Mouse (Mus musculus): ENCODE results near the gene Pif1. TPM values are rescaled to one million over a fixed set of nuclear protein-coding genes. Genes with fewer than 3 reads are reported as not detected.

Pif1 gene
- polyA plus RNA-seq, 1 experiment from 2014 or later, result 28.0 TPM

DNA sequence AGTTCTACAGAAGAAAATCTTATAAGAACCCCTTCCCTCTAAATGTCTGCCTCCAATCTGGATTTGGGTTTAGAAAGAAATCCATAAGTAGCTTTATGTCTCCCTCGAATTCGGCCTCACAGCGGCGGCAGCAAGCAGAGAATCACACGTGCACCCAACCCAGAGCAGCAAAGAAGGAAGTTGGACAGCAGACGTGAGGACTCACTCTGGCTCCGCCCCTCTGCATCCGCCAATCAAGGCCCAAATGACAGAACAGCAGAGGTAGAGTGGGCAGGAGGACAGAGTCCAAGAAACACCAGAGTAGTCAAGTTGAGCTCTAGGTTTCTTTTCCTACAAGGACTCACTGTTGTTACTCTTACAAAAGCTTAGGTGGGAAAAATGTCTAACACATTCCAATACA is 3.9 kb upstream of the Pif1 start:
- Histone ChIP-seq H3K9me3 (no peaks in the 10 kb centered on the region), H3K27me3 (replicated peaks; ENCODE audit: low read depth, poor library complexity, severe bottlenecking) (no peaks in the 10 kb centered on the region), H3K4me3 (no peak overlapping the region), H3K36me3 (replicated peaks) (no peaks in the 10 kb centered on the region), H3K27ac (replicated peaks) (no peak overlapping the region), H3K4me1 (peaks cover 44% of the 10 kb centered on the region)
- no peak for DNase-seq (ENCODE audit: low spot score)
- WGBS, result 25% methylated on average over 8 of the region's 8 CpGs

DNA sequence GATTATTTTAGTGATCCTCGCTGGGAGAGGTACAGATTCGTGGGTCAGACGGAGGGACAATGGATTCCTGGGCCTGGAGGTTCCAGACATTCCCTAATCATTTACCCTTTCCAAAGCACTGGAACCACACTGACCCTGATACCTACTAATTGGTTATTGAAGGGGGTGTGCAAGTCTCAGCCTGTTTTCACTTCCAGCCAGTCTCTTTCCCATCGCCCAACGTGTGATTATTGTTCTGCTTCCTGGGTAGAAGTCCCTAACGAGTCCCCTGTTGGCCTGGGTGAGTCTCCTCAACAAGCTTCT is 261 bp downstream of the Pif1 start:
- peak; percentile 54 for DNase-seq (ENCODE audit: low spot score)
- Histone ChIP-seq H3K27ac (replicated peaks) (peak overlapping the region; percentile 91), H3K36me3 (replicated peaks) (peaks cover 35% of the 10 kb centered on the region), H3K4me1 (peaks cover 33% of the 10 kb centered on the region), H3K9me3 (no peaks in the 10 kb centered on the region), H3K27me3 (replicated peaks; ENCODE audit: low read depth, poor library complexity, severe bottlenecking) (no peaks in the 10 kb centered on the region), H3K4me3 (peak overlapping the region; percentile 69)
- 1% methylated on average over 6 of the region's 6 CpGs for WGBS

DNA sequence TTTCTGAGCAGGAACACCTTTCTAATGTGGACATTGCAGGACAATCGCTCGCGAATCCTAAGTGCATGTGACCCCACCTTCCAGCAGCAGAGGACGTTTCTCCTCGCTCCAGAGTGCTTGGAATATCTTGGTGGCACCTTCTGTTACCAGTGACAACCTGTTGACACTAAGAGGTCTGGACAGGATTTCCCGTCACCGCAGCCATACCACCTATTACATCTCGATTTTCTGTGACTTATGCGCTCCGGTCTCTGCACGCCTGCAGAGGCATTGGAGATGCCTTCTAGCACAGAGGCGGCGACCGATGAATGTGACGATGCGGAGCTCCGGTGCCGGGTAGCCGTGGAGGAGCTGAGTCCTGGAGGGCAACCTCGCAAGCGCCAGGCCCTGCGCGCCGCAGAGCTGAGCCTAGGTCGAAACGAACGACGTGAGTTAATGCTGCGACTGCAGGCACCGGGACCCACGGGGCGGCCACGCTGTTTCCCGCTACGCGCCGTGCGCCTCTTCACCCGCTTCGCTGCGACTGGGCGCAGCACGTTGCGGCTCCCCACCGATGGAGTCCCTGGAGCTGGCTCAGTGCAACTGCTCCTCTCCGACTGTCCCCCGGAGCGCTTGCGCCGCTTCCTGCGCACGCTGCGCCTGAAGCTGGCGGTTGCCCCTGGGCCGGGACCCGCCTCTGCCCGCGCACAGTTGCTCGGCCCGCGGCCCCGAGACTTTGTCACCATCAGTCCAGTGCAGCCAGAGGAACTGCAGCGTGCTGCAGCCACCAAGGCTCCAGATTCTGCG is 806 bp downstream of the Pif1 start:
- Histone ChIP-seq H3K27me3 (replicated peaks; ENCODE audit: low read depth, poor library complexity, severe bottlenecking) (no peaks in the 10 kb centered on the region), H3K36me3 (replicated peaks) (peaks cover 40% of the 10 kb centered on the region), H3K27ac (replicated peaks) (peak overlapping the region; percentile 91), H3K4me1 (peaks cover 33% of the 10 kb centered on the region), H3K9me3 (no peaks in the 10 kb centered on the region), H3K4me3 (peak overlapping the region; percentile 69)
- WGBS, result under 1% methylated on average over 64 of the region's 64 CpGs
- DNase-seq (ENCODE audit: low spot score), result peak; percentile 71

DNA sequence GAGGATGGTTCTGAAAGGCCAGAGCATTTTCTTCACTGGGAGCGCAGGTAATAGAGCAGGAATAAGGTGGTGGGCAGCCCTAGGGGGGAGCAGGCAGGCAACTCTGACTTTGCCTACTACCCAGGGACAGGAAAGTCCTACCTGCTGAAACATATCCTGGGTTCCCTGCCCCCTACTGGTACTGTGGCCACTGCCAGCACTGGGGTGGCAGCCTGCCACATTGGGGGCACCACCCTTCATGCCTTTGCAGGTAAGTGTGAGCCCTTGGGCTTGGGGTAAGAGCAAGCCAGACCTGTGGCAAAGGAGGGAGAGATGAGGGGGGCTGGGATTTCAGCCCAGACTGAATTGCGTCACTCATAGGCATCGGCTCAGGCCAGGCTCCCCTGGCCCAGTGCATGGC is 2.1 kb downstream of the Pif1 start:
- H3K9me3 ChIP-seq, result no peaks in the 10 kb centered on the region
- peaks cover 54% of the 10 kb centered on the region for H3K36me3 ChIP-seq (replicated peaks)
- H3K27ac ChIP-seq (replicated peaks), result no peak overlapping the region
- peaks cover 31% of the 10 kb centered on the region for H3K4me1 ChIP-seq
- DNase-seq (ENCODE audit: low spot score), result no peak
- H3K4me3 ChIP-seq, result peak overlapping the region; percentile 69
- H3K27me3 ChIP-seq (replicated peaks; ENCODE audit: low read depth, poor library complexity, severe bottlenecking), result no peaks in the 10 kb centered on the region
- WGBS, result 93% methylated on average over 3 of the region's 3 CpGs

DNA sequence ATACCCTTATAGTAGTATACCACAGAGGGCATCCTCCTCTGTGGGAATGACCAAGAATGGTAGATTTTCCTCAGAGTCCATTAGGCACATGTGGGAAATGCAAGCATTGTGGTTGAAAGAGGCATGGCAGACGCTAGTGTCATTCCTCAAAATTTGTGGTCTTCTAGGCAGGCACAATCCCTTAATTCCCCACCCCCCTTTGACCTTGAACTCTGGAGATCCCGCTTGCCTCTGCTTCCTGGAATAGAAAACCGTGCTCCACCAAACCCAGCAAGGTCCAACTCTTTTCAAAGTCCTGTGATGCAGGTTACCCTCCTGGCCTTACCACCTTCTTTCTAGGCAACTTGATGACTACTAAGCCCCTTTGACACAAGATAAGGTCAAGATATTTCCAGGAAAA is 5.8 kb downstream of the Pif1 start:
- no peak for DNase-seq (ENCODE audit: low spot score)
- H3K27ac ChIP-seq (replicated peaks), result no peak overlapping the region
- H3K36me3 ChIP-seq (replicated peaks), result peaks cover 73% of the 10 kb centered on the region
- no peaks in the 10 kb centered on the region for H3K9me3 ChIP-seq
- H3K4me3 ChIP-seq, result no peak overlapping the region
- peaks cover 22% of the 10 kb centered on the region for H3K4me1 ChIP-seq
- no peaks in the 10 kb centered on the region for H3K27me3 ChIP-seq (replicated peaks; ENCODE audit: low read depth, poor library complexity, severe bottlenecking)
- WGBS, result 93% methylated on average over 3 of the region's 3 CpGs

DNA sequence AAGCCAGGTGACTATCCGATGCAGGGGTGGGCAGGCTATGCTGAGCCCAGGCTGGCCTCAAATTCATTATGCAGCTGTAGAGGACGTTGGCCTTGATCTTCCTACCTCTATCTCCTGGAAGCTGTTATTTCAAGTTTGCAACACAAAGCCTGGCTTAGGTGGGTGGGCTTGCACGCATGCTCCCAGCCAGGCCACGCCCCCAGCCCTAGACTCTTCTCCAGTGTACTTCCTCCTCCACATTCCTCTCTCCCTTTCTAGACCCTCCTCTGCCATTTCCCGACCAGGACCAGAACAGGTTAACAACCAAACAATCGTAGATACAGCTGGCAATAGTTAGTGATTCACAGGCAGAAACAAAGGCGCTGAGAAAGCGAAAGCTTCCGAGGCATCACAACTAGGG is 6.6 kb downstream of the Pif1 start:
- peaks cover 73% of the 10 kb centered on the region for H3K36me3 ChIP-seq (replicated peaks)
- no peaks in the 10 kb centered on the region for H3K9me3 ChIP-seq
- 82% methylated on average over 9 of the region's 9 CpGs for WGBS
- H3K4me3 ChIP-seq, result no peak overlapping the region
- DNase-seq (ENCODE audit: low spot score), result no peak
- H3K4me1 ChIP-seq, result peaks cover 13% of the 10 kb centered on the region
- H3K27ac ChIP-seq (replicated peaks), result no peak overlapping the region
- no peaks in the 10 kb centered on the region for H3K27me3 ChIP-seq (replicated peaks; ENCODE audit: low read depth, poor library complexity, severe bottlenecking)

DNA sequence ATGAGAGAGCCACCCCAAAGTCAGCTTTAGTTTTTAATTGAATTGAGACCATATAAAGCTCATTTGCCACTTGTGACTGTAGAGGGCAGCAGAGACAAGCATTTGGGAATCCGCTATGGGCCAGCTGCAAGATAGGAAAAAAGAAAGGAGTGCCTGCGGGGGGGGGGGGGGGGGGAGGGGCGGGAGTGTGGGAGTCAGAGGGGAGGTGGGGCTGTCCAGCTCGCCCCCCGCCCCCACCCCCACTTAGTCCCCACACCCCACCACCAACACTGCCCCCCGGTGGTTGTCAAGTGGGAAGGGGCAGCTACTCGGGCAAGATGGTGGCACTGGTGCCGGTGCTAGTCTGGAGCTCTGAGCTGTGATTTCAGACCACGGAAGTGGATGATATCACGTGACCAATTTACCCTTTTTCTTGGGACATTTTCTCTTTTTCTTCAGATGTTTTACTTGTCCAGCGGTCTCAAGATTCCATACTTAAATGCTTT is 11.8 kb downstream of the Pif1 start:
- WGBS, result 45% methylated on average over 9 of the region's 11 CpGs

DNA sequence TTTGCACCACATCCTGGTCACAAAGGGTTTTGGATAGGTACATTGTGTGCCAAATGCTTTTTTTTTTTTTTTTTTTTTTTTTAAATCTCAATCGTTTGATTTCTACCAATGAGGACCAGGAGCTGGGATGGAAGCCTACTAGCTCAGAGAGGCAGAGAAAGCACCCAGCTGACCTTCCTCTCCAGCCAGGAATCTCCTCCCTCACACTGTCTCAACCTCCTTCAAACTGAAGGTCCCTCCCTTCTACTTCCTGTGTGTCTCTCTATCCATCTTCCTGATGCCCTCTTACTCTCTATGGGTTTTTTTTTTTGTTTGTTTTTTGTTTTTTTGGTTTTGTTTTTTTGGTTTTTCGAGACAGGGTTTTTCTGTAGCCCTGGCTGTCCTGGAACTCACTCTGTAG is 14.0 kb downstream of the Pif1 start:
- WGBS, result 81% methylated on average over 2 of the region's 2 CpGs
- no peak for DNase-seq (ENCODE audit: low spot score)
- no peak overlapping the region for H3K27ac ChIP-seq (replicated peaks)
- H3K4me3 ChIP-seq, result no peak overlapping the region
- H3K27me3 ChIP-seq (replicated peaks; ENCODE audit: low read depth, poor library complexity, severe bottlenecking), result no peaks in the 10 kb centered on the region
- no peaks in the 10 kb centered on the region for H3K9me3 ChIP-seq
- H3K4me1 ChIP-seq, result peaks cover 7% of the 10 kb centered on the region
- H3K36me3 ChIP-seq (replicated peaks), result peaks cover 1% of the 10 kb centered on the region; the same call in 1 of the 2 replicates

More for the DNA sequence above, 11.8 kb downstream of the Pif1 start:
- Histone ChIP-seq H3K9me3 (no peaks in the 10 kb centered on the region), H3K36me3 (replicated peaks) (peaks cover 22% of the 10 kb centered on the region), H3K27ac (replicated peaks) (no peak overlapping the region), H3K4me3 (peak overlapping the region; percentile 41), H3K27me3 (replicated peaks; ENCODE audit: low read depth, poor library complexity, severe bottlenecking) (no peaks in the 10 kb centered on the region), H3K4me1 (0 out of 2 replicates have a peak, but pooled peaks cover 2% of the 10 kb centered on the region)
- peak; percentile 55 for DNase-seq (ENCODE audit: low spot score)

DNA sequence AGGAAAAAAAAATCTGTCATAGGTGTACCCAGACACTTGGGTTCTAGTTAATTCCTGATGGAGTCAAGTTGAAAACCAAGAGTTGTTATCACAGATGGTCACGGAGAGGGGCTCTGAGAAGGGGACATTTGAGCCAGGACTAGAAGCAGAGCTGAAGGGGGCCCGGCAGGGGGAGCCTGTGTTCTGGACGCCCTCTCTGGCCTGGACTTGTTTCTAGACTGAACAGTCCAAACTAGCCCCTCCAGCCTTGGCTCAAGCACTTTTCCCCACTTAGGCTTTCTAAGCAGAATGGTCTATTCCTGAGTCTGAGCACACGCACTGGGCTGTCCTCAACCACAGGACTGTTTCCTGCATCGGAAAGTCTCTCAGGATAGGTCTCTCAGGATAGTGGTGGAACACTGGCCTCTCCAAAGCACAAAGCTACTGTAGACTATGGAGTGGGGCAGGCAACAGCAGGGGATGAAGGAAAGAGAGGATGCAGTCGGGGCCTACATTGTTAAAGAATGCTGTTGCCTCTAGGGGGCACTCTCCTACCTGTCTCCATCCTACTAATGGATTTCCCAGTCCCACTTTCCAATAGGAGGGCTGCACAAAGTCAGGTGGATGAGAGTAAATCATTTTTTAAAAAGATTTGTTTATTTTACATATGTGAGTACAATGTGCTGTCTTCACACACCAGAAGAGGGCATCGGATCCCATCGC is 16.6 kb downstream of the Pif1 start:
- H3K9me3 ChIP-seq, result no peaks in the 10 kb centered on the region
- H3K27ac ChIP-seq (replicated peaks), result no peak overlapping the region
- peak; percentile 19 for DNase-seq (ENCODE audit: low spot score)
- WGBS, result 45% methylated on average over 8 of the region's 8 CpGs
- H3K27me3 ChIP-seq (replicated peaks; ENCODE audit: low read depth, poor library complexity, severe bottlenecking), result peaks cover 12% of the 10 kb centered on the region
- H3K36me3 ChIP-seq (replicated peaks), result no peaks in the 10 kb centered on the region
- peaks cover 20% of the 10 kb centered on the region for H3K4me1 ChIP-seq
- H3K4me3 ChIP-seq, result no peak overlapping the region

DNA sequence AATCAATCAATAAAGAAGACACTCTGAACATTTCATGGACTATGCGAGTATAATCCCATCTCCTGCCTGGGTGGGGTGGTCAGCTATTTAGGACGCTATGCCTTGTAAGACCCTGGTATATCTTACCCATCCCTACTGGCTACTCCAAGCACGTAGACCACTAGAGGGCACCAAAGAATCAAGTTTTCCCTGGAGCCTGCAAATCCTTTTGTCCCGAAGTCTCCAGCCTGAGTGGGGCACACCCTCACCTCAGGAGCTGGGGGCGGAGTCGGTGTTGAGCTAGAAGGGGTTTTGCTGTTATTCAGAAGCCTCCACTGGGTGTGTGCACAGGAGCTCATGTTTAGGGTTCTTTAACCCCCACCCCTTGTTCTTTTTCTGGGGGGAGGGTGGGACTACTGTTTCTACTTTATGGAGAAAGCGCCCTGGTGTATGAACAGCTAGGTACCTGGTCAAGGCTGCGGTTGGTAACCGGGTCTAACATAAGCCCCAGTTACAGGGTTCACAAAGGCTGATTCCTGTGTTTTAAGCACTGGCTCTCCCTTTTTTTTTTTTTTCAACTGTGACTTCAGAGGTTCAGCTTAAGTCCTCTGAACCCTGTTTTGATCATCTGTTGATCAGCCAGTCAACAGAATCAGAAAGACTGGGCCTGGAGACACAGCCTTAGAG is 18.6 kb downstream of the Pif1 start:
- no peaks in the 10 kb centered on the region for H3K9me3 ChIP-seq
- H3K4me3 ChIP-seq, result peak overlapping the region; percentile 37
- 6% methylated on average over 9 of the region's 9 CpGs for WGBS
- peak; percentile 90 for DNase-seq (ENCODE audit: low spot score)
- peak overlapping the region; percentile 70 for H3K27ac ChIP-seq (replicated peaks)
- no peaks in the 10 kb centered on the region for H3K36me3 ChIP-seq (replicated peaks)
- H3K4me1 ChIP-seq, result peaks cover 17% of the 10 kb centered on the region
- H3K27me3 ChIP-seq (replicated peaks; ENCODE audit: low read depth, poor library complexity, severe bottlenecking), result peaks cover 12% of the 10 kb centered on the region

DNA sequence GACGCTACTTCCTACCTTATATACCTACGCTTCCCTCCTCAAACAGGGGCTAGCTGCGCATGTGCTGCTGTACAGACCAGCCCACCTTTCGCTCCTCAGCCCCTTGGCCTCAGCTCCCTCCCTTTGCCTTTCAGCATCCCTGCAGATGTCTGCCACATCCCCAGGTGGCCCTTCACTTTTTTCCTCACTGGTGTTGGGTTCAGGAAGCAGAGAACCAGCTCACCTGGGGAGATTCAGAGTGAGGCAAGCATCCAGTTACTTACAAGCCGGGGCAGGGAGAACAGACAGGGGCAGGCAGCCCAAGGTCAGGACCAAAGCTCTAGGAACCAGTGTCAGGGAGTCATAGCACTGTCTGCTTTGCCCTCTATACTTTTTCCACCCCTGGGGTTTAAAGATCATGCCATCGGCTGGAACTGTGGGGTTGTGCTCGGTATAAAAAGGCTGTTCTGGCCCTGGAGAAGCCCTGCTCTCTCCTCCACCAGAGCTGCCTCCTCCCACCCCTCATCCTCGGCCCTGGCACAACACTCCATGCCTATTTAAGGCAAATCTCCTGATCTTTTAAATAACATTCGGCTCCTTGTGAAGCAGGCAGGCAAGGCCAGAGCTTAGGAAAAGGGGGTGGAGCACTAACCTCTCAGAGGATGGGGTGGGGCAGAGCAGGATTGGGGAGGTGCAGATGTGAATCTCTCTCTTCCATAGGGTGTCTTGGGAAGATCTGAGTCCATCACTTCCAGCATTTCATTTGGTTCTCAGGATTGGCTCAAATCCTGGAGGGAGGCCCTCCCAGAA is 19.6 kb downstream of the Pif1 start:
- DNase-seq (ENCODE audit: low spot score), result no peak
- H3K36me3 ChIP-seq (replicated peaks), result no peaks in the 10 kb centered on the region
- 0 out of 2 replicates have a peak overlapping the region, but pooled peaks have one; percentile 3 for H3K27ac ChIP-seq (replicated peaks)
- H3K4me3 ChIP-seq, result no peak overlapping the region
- 28% methylated on average over 9 of the region's 9 CpGs for WGBS
- peaks cover 17% of the 10 kb centered on the region for H3K4me1 ChIP-seq
- no peaks in the 10 kb centered on the region for H3K9me3 ChIP-seq
- peaks cover 12% of the 10 kb centered on the region for H3K27me3 ChIP-seq (replicated peaks; ENCODE audit: low read depth, poor library complexity, severe bottlenecking)

DNA sequence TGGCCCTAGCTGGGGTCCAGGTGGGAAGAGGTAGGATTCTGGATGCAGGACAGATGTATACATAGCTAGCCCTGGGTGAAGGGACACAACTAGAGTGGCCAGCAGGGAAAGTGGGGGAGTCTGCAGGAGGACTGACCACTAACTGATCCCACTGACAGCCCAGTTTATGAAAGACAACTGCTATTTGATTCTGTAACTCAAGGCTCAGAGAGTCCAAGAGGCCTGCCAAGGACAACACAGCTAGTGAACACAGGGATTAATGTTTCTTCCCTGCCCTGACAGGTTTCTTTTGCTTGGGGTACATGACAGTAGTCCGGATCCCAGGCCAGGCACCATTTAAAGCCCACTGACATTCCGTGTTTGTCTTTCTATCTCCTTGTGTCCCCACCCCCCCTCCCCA is 20.2 kb downstream of the Pif1 start:
- no peak for DNase-seq (ENCODE audit: low spot score)
- Histone ChIP-seq H3K36me3 (replicated peaks) (no peaks in the 10 kb centered on the region), H3K4me3 (no peak overlapping the region), H3K27ac (replicated peaks) (no peak overlapping the region), H3K4me1 (peaks cover 17% of the 10 kb centered on the region), H3K9me3 (no peaks in the 10 kb centered on the region), H3K27me3 (replicated peaks; ENCODE audit: low read depth, poor library complexity, severe bottlenecking) (peaks cover 12% of the 10 kb centered on the region)
- 44% methylated on average over 2 of the region's 2 CpGs for WGBS
